Mouse (Mus musculus) kidney, postnatal 10 days (tissue): ENCODE data around the gene Adamts15.

Source experiments
- DNase-seq: peaks from one replicate; pipeline ENCODE4 v3.0.0; 2021; ENCODE audit warnings: mixed read lengths

Adamts15 gene

GRCm38 (mm10) chr9:30920736-30921135 is 1.5 kb downstream of the Adamts15 start:
- peak; percentile 62 for DNase-seq

- peak; percentile 34 for DNase-seq
Observed at GRCm38 (mm10) chr9:30919686-30920085, 2.6 kb downstream of the Adamts15 start.

- peak; percentile 45 for DNase-seq
Observed at GRCm38 (mm10) chr9:30918466-30919356, 3.5 kb downstream of the Adamts15 start.

GRCm38 (mm10) chr9:30916266-30916968 is 5.8 kb downstream of the Adamts15 start:
- peak; percentile 46 for DNase-seq

GRCm38 (mm10) chr9:30914241-30914640 is 8.0 kb downstream of the Adamts15 start:
- DNase-seq: no peak

GRCm38 (mm10) chr9:30913429-30913828 is 8.8 kb downstream of the Adamts15 start:
- DNase-seq: no peak

- no peak for DNase-seq
Observed at GRCm38 (mm10) chr9:30912161-30912560, 10.1 kb downstream of the Adamts15 start.

GRCm38 (mm10) chr9:30910491-30910890 is 11.8 kb downstream of the Adamts15 start:
- DNase-seq: no peak

- no peak for DNase-seq
Observed at GRCm38 (mm10) chr9:30908973-30909372, 13.3 kb downstream of the Adamts15 start.

GRCm38 (mm10) chr9:30908296-30908690 is 14.0 kb downstream of the Adamts15 start:
- no peak for DNase-seq

- DNase-seq: no peak
Observed at GRCm38 (mm10) chr9:30907677-30908295, 14.5 kb downstream of the Adamts15 start.

GRCm38 (mm10) chr9:30906426-30906825 is 15.8 kb downstream of the Adamts15 start:
- DNase-seq: no peak

- DNase-seq: no peak
Observed at GRCm38 (mm10) chr9:30905861-30906260, 16.4 kb downstream of the Adamts15 start.

GRCm38 (mm10) chr9:30903266-30903665 is 19.0 kb downstream of the Adamts15 start:
- no peak for DNase-seq

- DNase-seq: no peak
Observed at GRCm38 (mm10) chr9:30902641-30903040, 19.6 kb downstream of the Adamts15 start.

- no peak for DNase-seq
Observed at GRCm38 (mm10) chr9:30902152-30902551, 20.1 kb downstream of the Adamts15 start.

- DNase-seq: no peak
Observed at GRCm38 (mm10) chr9:30897169-30897568, 25.1 kb downstream of the Adamts15 start.

- peak; percentile 92 for DNase-seq
Observed at GRCm38 (mm10) chr9:30896752-30897151, 25.5 kb downstream of the Adamts15 start.

GRCm38 (mm10) chr9:30895618-30896017 is 26.6 kb downstream of the Adamts15 start:
- DNase-seq: no peak

GRCm38 (mm10) chr9:30886276-30886675 is 36.0 kb downstream of the Adamts15 start:
- no peak for DNase-seq

GRCm38 (mm10) chr9:30880553-30880952 is 41.7 kb downstream of the Adamts15 start:
- no peak for DNase-seq

GRCm38 (mm10) chr9:30879947-30880273 is 42.3 kb downstream of the Adamts15 start:
- no peak for DNase-seq

- DNase-seq: no peak
Observed at GRCm38 (mm10) chr9:30879248-30879946, 42.9 kb downstream of the Adamts15 start.
